Mouse (Mus musculus) megakaryocyte, adult 5-6 weeks (primary cell): ENCODE results near the gene Phf21b. TPM values are rescaled to one million over a fixed set of nuclear protein-coding genes. Genes with fewer than 3 reads are reported as not detected.

Source experiments
- ATAC-seq: 2 replicates; pipeline ENCODE4 v1.8.0; 2016; ENCODE audit warnings: mild to moderate bottlenecking, inconsistent platforms; ENCODE audit not compliant: poor library complexity, severe bottlenecking
- total RNA-seq, 2 experiments: library from RNA; stranded (forward) in 1 of 2; stranded (reverse) in 1 of 2; fragments of 153-499, 151-499 nt in 1 of 2; fragments of 221-1000, 200-1000 nt in 1 of 2; gene quantifications; 2 replicates each; pipeline versions ENCODE4 v1.2.3 to v1.2.4; 2015 to 2017

Gene Phf21b
- total RNA-seq (2015) (0.09 and 0.14 TPM in 2 replicates), total RNA-seq (2017) (0.22 and 0.69 TPM in 2 replicates)

DNA sequence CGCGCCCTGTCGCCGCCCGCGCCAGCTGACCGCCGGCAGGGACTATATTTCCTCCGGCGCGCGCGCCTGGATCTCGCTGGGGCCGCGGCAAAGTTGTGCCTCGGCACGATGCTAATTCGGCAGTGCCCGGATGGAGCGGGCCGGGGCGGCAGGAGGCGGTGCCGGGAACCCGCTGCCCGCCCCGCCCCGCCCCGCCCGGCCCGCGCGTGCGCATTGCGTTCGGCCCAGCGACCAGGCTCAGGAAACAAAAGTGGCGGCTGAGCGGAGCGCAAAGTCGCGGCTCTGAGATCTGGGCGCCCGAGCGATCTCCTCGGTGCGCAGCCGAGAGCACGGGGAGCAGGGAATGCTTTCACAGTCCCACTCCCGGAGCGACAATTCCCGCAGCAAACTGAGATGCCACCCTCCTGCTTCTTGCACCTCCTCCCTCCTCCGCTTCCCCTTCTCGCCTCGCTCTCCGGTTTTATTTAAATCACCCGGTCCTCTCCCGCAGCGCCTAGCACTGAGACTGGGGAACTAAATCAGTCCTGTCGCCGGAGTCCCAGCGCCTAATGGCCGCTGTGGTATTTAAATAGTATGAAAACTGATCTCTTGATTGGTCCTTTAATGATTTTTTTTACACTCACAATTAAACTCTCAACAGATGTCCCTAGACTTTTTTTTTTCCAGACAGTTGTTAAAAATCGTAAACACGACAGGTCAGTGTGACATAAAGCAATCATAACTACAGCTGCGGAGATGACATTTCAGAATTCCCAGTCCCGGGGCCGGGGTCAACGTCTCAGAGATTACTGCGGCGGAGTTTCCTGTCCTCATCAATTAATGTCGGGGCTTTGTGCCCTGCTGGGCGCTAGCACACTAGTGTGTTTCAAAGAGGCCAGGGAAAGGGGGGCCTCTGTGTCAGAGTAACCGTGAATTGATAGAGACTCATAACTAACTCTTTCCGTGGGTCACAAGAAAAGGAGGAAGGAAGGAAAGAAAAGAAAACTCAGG lies at the start of gene Phf21b:
Phf21b (minus strand) TSS at position 44 of the 990 bp plus-strand sequence.
- peak; percentile 76 for ATAC-seq

DNA sequence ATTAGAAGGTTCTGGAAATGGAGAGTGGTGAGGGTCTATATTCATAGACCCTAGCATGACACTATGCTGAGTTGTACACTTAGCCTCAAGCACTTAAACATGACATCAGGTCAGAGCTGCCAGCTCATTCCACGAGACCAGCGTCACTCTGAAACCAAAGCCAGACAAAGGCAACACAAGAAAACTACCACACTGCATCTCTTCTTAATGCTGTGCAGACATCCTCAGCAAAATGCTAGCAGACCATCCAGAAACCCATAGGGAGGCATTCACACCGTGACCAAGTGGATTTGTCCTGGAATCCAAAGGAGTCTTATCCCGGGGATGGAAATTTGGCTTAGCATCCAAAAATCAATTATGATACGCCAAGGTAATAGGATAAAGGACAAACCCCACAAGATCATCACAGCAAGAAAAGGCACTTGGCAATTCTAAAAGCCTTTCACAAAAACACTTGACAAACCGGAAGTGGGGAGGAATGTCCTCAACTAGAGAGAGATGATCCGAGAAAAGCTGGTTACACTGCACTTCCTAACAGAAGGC lies 48.1 kb upstream of the Phf21b start:
- no peak for ATAC-seq

DNA sequence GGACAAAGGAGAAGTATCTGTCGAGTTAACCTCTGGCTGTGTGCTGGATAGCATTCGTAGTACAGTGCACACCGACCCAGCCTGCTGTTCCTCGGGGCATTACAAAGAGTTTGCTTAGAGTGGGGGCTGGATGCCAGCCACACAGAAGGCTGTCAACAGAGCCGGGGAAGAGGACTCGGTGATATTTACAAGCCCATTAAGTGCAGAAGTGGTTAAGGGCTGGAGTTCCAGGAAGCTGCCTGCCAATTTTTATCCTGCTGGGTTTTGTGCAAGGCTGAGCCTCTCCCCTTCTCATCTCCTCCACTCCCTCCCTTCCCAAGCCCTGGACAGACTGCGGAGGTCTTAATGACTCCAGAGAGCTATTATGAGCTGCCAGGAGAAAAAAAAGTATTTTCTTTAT lies 42.2 kb upstream of the Phf21b start:
- ATAC-seq = no peak

DNA sequence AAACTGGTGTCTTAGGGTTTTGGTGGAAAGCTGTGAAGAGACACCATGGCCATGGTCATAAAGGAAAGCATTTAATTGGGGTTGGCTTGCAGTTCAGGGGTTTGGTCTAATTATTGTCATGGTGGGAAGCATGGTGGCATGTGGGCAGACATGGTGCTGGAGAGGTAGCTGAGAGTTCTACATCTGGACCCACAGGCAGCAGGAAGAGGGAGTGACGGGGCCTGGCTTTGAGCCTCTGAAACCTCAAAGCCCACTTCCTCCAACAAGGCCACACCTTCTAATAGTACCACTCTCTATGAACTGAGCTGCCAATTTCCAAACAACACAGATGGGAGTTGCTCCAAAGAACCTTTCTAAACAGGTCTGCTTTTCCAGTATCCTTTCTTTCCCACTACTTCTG lies 40.8 kb upstream of the Phf21b start:
- ATAC-seq = peak; percentile 60

DNA sequence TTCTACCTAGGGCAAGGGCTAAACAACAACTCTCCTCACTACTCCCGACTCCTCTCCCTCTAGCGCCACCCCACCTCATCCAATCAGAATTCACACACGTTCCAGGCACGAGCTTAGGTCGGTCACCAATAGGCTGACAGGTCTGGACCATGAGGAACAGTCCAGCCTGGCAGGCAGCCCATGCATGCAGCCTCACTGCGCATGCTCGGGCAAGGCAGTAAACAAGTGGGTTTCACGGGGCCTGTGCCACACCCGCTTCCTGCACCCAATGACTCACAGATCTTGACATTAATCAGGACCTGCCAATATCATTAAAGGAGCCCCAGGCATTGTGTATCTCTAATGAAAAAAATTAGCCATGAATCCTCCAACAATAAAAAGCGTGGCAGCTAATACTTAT lies 40.4 kb upstream of the Phf21b start:
- ATAC-seq = 0 out of 2 replicates have a peak, but pooled peaks have one; percentile 45

DNA sequence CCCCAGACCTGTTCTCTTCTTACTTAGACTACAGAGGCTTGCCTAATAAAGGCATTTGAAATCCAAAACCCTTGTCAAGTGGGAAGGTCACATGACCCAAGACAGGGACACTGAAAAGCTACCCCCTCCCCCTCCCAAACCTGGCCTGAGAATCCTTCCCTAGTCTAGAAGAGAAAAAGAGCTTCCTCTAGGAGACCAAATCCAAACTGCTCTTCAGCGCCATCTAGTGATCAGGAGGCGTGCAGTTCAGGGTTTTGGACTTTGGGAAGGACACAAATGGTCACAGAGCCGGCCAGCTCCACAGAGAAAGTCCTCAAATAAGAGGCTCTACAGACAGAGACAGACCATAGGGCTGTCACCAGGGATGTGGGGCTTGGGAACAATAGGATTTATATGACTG lies 35.8 kb upstream of the Phf21b start:
- ATAC-seq = peak; percentile 76

DNA sequence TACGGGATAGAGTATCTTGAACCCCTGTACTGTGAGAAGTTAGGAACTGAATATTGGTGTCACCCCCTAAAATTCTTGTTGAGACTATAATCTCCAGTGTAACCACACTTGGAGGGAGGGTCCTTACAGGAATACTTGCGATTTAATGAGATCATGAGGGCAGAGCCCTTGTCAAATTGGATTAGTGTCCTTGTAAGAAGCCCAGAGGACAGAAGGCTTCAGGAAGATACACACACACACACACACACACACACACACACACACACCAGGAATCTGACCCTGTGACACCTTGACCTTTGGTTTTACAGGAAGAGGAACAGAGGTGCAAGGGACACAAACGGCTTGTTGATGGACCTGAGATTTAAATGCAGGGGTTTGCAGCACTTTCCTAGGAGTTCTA lies 35.4 kb upstream of the Phf21b start:
- no peak for ATAC-seq

DNA sequence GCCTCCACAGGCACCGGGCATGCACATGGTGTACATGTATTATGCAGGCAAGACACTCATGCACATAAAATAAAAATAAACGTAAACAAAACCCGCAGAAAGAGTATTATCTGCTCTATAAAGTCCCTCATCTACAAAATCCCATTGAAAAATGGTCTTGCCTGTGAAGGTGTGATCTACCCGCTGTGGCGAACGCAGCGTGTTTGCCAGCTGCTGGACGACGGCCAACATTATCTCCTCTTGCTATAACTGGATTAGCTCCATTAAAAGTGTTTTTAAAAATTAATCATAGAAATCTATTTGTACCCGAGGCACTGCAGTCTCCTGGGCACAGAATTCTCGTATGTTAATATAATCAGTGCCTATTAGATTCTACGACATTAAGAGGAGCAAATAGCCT lies 32.2 kb upstream of the Phf21b start:
- no peak for ATAC-seq

DNA sequence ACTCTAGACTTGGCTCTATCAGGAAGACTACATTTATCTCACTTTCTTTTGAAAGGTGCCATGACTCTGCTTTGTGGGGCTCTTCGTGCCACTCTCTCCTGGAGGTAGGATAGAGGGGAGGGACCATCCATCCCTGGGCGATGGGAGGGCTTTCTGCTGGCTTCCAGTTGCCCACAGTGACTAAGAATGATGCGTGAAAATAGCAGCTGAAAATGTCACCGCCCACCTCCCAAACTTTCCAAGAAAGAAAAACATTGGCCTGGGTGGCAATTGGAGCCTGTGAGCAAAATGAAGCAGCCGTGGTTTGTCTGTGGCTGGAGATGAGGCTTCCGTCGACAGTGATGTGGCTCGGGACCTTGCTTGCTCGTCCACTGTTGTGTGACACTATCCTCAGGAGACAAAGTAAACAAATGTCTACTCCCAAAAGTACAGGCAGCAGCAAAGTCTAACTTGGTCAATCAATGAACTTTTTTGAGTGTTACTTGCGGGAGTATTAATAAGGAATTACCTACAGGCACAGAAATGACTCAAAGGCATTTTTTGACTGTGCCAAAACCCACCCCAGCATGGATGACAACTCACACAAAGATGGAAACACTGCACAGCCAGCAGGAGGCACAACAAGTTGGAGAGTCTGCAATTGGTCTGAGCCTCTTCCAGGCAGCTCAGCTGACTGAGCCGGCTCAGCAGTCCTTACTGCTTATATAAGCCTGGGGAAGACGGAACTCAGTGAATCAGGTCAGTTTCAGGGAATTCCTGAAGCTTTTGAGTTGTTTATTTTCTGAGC lies 21.4 kb upstream of the Phf21b start:
- ATAC-seq = no peak

DNA sequence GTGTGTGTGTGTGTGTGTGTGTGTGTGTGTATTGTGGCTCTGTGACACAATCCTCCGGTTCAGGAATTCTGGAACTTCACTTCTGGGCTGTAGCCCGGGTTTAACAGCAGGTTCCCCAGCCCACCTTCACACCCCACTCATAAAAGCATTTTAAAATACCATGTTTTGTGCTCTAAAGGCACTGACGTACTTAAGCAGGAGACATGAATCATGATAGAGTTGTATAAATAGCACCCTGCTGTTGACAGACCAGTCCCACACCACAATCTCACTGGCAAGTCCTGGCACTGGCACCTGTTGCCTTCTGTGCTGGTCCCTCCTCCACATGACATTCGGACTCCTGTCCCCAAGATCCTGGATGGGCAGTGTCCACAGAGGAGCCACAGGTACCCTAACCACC lies 18.0 kb upstream of the Phf21b start:
- ATAC-seq = no peak

DNA sequence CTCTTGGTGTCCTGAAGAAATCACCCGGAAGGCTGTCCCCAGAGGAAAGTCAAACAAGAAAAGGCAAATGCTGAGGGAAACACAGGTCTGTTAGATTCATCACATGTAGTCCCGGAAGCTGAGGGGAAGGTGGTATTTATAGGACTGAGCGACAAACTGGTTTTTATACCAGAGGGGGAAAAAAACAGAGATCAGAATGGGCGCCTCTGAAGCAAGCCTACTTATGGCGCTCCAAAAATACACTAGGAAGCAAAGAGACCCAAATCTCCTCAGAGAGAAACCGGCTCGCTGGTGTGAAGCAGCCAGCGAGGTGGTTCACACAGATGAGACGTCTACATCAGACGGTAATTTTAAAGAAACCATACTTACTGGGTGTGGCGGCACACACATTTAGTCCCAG lies 17.2 kb upstream of the Phf21b start:
- no peak for ATAC-seq

DNA sequence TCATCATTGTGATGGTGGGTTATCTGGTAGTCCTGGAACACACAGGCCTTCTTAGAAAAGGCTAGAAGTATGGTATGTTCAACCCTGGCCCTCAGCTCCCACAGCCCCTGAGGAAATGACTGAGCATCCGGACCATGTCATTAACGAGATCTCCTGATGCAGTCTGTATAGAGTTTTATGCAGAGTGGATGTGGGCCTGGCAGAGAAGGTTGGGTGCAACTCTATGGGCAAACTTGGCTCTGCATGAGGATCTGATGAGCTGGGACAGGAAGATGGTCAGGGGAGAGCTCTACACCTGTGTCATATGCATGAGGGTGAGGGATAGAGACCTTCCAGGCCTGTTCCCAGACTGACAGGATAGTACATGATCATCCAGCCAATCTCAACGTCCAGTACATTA lies 16.0 kb upstream of the Phf21b start:
- ATAC-seq = no peak

DNA sequence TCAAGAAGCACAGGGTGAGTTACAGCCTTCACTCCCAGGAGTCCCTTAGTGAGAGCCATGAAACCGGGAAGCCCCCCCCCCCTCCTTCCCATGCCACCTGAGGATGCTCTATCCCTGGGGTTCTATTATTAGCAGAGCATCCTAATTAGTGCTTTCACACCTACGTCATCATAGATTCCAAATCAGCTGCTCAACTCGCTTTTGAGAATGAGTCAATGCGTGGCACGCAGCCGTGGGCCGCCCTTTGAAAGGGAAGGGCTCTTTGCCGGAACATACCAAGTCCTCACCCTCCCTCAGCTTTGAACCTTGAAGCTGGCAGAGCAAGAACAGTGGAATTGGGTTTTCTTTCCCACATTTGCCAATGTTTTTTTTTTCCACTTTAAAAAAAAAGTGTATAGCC lies 6.1 kb upstream of the Phf21b start:
- no peak for ATAC-seq

DNA sequence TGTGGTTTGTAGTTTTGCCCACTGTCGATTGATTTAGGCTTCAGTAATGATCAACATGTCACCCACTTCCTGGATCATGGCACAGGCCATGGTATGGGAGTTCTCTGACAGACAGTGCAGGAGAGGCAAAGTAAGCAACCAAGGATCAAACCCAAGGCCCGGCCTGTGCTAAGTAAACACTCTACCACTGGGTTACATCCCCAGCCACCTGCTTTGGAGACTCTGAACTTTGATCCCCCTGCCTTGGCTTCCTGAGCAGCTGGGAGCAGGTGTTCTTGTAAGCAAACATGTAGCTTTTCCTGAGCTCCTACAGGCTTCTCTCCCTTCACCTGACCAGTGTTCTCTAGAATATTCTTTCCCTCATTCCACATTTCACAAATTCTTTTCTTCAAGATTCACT lies 1.8 kb upstream of the Phf21b start:
- no peak for ATAC-seq

DNA sequence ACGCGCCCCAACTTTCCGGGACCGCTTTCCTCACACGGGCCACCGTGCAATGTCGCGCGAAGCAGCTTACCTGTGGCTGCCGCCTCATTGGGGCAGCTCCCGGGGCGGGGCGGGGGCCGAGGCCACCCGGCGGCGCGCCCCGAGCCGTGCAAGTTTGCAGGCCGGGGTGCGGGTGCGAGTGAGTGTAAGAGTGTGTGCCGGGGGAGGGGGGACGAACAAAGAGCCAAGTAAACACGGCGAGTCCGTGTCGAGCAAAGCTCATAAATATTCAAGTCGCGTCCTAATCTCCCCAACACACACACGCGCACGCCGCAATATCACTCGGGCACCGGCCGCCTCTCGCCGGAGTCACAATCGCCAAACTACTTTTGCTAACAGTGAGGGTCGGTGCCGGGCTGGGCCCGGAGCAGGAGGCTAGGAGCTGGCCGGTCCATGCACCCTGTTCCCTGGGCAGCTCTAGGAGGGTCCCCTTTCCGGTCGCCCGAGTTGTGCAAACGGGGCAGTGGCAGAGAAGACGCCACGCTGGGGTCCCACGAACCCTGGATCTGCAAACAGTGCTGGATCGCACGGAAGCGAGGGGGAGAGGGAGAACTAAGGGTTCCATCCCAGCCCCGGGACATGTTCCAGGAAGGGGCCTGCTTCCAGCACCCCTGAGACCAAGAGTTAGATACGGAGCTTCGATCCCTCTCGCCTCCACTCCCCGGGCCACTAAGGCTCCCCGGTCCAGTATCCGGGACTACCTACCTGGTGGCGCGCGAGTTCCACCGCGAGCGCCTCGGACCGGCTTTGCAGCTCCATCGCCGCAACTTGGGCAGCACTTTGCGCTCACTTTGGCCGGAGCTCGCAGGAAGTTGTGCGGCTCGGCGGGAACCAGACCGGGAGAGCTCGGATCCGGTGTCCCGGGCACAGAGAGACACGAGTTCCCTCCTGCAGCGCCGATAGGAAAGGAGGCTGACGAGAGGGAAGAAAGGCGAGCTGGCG lies 638 bp downstream of the Phf21b start:
- ATAC-seq = no peak

DNA sequence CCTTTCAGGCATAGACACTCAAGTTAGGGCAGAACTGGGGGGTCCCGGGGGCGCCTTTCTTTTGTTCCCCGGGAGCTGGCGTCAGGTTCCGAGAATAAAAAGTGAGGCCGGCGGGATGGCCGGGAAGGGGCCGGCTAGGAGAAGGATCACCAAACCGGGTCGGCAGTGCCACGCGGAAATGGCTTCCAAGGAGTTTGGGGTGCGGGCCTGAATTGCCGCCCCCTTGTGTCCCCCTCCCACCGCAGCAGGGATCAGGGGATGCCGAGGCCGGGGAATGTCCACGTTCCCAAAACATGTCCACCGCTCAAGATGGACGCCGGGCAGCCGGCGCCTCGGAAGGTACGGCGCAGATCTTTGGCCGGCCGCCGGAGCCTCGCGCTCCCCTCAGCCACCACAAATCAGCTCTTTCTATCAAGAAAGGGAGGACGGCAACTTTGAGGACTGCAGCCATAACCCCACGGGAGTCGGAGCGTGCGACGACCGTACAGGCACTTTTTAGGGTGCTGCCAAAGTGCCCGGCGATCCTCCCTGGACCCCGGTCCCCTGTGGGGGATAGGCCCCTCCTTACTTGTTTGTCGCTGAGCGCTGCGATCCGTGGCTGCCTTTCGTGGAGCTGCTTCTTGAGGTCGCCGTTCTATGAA lies 1.6 kb downstream of the Phf21b start:
- no peak for ATAC-seq

DNA sequence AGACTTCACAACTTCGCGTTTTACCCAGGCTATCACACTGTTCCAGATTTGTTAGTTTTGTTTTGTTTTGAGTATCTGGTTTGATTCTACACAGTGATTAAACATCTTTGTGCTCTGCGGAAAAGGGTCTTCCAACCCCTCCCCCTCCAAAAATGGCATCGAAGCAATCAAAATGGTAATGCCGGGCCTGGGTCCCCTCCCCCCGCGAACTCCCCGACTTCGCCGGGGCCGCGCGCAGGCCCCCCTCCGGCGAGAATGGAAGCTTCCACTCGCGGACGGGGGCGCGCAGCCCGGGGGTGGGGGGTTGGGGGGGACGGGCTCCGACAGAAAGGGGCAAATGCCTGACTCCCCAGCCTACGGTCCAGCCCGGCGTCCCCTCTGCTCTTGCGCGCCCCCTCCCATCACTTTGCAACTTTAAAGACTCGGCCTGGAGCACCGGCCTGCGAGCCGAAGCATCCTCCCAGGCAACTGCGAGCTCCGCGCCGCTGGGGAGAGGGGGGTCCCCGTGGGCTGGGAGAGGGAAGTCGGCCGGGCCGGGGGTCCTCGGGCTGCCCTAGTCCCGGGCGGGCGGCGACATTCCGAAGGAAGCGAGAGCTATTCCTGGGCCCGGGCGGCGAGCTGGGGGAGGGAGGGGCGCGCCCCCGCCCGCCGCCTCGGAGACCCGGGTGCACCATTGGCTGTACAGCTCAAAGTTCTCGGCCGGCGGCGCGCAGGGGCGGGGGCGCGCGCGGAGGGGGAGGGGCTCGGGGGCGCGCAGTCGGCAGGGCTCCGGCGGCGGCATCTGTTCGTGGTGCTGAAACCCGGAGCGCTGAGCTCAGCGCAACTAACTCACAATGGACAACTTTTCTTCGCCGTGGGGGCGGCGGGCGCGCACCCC lies 2.4 kb downstream of the Phf21b start:
- no peak for ATAC-seq

DNA sequence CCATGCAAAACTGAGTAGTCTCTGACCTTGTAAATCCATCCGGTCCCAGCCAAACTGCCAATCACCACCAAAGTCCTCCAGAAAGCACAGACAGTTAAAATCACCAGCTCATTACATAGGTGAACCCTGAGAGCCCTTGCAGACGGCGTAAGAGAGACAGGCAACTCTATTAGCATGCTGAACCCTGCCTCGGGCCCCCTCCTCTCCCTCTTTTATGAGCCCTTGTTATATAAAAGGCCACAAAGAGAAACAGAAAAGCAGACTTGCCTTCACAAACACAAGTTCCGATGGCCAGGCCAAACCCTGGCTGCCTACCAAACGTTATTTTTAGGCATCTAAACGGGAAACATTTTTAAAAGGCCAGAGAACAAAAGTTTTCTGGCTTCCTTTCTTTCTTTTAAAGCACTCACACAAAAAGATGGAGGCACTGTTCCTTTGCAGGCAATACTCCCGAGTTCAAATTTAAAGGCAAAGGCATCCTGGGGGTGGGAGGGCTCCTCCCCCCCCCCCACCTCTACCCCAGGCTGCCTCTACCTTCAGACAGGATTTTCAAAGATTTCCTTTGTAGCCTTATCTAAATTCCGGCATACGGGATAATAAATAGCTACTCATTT lies 3.3 kb downstream of the Phf21b start:
- ATAC-seq = no peak
